Mouse (Mus musculus) MEL (cell line): Measurements from ENCODE around the gene Tcf12.

ENCODE experiments used
- BHLHE40 ChIP-seq: IDR thresholded peaks from 2 replicates; pipeline ENCODE4 v1.6.1; 2012; ENCODE audit warnings: low read depth, mild to moderate bottlenecking, inconsistent platforms, low read length, improper control_type of control experiment, borderline replicate concordance
- CTCF ChIP-seq, 3 experiments: IDR thresholded peaks in 2 of 3; conservative IDR thresholded peaks in 1 of 3; 2 replicates each; pipeline ENCODE4 v1.5.1; 2011 to 2012; ENCODE audit warnings: low read length in 3 of 3, low read depth in 2 of 3, mild to moderate bottlenecking in 2 of 3, improper control_type of control experiment in 1 of 3, inconsistent platforms in 1 of 3, mixed read lengths in 1 of 3, moderate library complexity in 1 of 3; ENCODE audit not compliant: control insufficient read depth in 1 of 3, insufficient read depth in 1 of 3, poor library complexity in 1 of 3, severe bottlenecking in 1 of 3
- ETS1 ChIP-seq: IDR thresholded peaks from 2 replicates; pipeline ENCODE4 v1.6.1; 2012; ENCODE audit warnings: low read depth, mild to moderate bottlenecking, inconsistent platforms, low read length, improper control_type of control experiment, moderate library complexity
- MYB ChIP-seq: IDR thresholded peaks from 2 replicates; pipeline ENCODE4 v1.6.1; 2011; ENCODE audit warnings: mild to moderate bottlenecking, low read depth, low read length, improper control_type of control experiment
- POLR2A ChIP-seq, 2 experiments: IDR thresholded peaks; 2 replicates each; pipeline ENCODE4 v1.6.1; 2011 to 2012; ENCODE audit warnings: low read length in 2 of 2, mild to moderate bottlenecking in 2 of 2, control low read depth in 1 of 2, improper control_type of control experiment in 1 of 2, low read depth in 1 of 2, moderate library complexity in 1 of 2; ENCODE audit not compliant: control insufficient read depth in 1 of 2, insufficient read depth in 1 of 2, poor library complexity in 1 of 2
- SIN3A ChIP-seq: IDR thresholded peaks from 2 replicates; pipeline ENCODE4 v1.6.1; 2012; ENCODE audit warnings: low read length, improper control_type of control experiment, inconsistent platforms
- SMC3 ChIP-seq: IDR thresholded peaks from 2 replicates; pipeline ENCODE4 v1.6.1; 2011; ENCODE audit warnings: low read depth, low read length, improper control_type of control experiment
- TAL1 ChIP-seq: IDR thresholded peaks from 2 replicates; pipeline ENCODE4 v1.6.1; 2012; ENCODE audit warnings: mild to moderate bottlenecking, inconsistent platforms, low read length, moderate library complexity, mixed read lengths
- ZC3H11A ChIP-seq: IDR thresholded peaks from 2 replicates; pipeline ENCODE4 v1.6.1; 2012; ENCODE audit warnings: low read depth, mild to moderate bottlenecking, inconsistent platforms, low read length, improper control_type of control experiment
- ZKSCAN1 ChIP-seq: IDR thresholded peaks from 2 replicates; pipeline ENCODE4 v1.6.1; 2012; ENCODE audit warnings: low read depth, mild to moderate bottlenecking, inconsistent platforms, low read length, improper control_type of control experiment, moderate library complexity
- ZMIZ1 ChIP-seq: IDR thresholded peaks from 2 replicates; pipeline ENCODE4 v1.6.1; 2012; ENCODE audit warnings: low read depth, mild to moderate bottlenecking, inconsistent platforms, low read length, improper control_type of control experiment, moderate library complexity
- ZNF384 ChIP-seq: IDR thresholded peaks from 2 replicates; pipeline ENCODE4 v1.6.1; 2012; ENCODE audit warnings: low read depth, mild to moderate bottlenecking, inconsistent platforms, low read length, improper control_type of control experiment

GRCm38 (mm10) chr9:71930431-71931357, 181.0 kb downstream of the Tcf12 start:
- no peak for TF ChIP-seq ZNF384
- TF ChIP-seq POLR2A (IDR thresholded peaks at IDR 0.05; ENCODE audit: control insufficient read depth in 1 of 2, insufficient read depth in 1 of 2, low read depth in 1 of 2, low read length in 2 of 2, poor library complexity in 1 of 2) = no peak; a peak in 1 of 4 replicates
- 0 out of 2 replicates have a peak, but pooled peaks have one; percentile 4 for TF ChIP-seq ZC3H11A
- no peak for TF ChIP-seq BHLHE40
- TF ChIP-seq ZKSCAN1 = no peak
- no peak for TF ChIP-seq CTCF (IDR thresholded peaks at IDR 0.05 in 2 of 3, conservative IDR thresholded peaks at IDR 0.05 in 1 of 3; ENCODE audit: control insufficient read depth in 1 of 3, insufficient read depth in 1 of 3, low read depth in 2 of 3, low read length in 3 of 3, poor library complexity in 1 of 3, severe bottlenecking in 1 of 3)
- no peak for TF ChIP-seq TAL1
- no peak for TF ChIP-seq ZMIZ1
- TF ChIP-seq SIN3A = peak; percentile 9; the same call in 1 of the 2 replicates
- TF ChIP-seq SMC3 = no peak
- peak; percentile 38; the same call in 1 of the 2 replicates for TF ChIP-seq ETS1
- TF ChIP-seq MYB = no peak
